Mouse (Mus musculus) gastrocnemius, postnatal 10 days (tissue): Measurements from ENCODE around the gene Foxn3. TPM values are rescaled to one million over a fixed set of nuclear protein-coding genes. Genes with fewer than 3 reads are reported as not detected.

ENCODE experiments used
- DNase-seq: peaks from one replicate; pipeline ENCODE4 v3.0.0; 2021; ENCODE audit warnings: mixed read lengths
- total RNA-seq, 2 experiments: library from RNA; stranded (reverse); gene quantifications; 2 replicates each; pipeline ENCODE4 v1.2.3; 2021

Gene Foxn3
- total RNA-seq, 2 experiments from 2014 or later, result 227 to 232 TPM

DNA sequence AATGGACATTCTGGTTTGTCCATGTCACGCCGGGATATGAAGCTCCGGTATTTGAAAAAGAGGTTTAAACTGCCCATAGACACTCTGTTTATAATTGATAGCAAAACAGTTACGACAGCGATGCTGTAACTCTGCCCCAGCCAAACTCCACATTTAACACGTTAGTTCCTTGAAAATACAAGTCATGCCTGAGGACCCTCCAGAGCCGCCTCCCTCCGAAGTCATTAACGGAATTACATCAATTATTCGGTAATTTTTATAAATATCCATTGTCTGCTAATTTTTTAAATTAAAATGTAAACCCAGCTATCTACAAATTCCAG is 554 bp downstream of the Foxn3 start:
- DNase-seq, result no peak

DNA sequence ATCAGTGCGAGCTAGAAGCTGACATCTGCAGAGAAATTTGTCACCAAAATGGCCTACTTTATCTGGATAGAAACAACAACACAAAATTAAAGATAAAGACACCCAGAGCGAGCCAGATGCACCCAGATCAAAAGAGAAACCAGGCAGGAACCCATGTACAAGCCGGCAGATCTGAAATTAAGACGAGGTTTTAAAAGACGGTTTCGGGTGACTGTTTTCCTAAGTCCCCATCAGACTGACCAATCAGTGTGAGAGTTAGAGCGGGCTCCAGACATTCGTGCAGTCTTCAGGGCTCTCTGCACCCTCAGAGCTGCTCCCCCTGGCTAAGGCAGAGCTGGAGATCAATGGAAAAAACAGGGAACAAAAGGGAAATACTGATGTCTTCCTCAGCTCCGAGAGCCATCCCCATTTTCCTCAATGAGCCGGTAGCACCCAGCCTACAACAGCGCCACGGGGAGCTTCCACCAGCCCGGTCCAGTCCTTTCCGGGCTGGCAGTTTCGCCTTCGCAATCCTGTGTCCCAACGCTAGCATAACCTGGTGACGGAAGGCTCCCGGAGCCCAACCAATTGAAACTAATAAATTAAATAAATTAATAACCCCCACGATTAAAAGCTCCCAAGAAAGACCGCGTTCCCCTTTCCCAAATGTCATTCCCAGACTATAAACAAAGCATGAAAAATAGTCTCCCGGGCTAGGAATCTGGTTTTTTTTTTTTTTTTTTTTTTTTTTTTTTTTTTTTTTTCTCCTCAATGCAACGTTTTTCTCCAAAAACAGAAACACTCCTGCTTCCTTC is 1.1 kb downstream of the Foxn3 start:
- DNase-seq, result peak; percentile 65

GRCm38 (mm10) chr12:99561333-99561766 is 2.0 kb downstream of the Foxn3 start:
- DNase-seq, result no peak

DNA sequence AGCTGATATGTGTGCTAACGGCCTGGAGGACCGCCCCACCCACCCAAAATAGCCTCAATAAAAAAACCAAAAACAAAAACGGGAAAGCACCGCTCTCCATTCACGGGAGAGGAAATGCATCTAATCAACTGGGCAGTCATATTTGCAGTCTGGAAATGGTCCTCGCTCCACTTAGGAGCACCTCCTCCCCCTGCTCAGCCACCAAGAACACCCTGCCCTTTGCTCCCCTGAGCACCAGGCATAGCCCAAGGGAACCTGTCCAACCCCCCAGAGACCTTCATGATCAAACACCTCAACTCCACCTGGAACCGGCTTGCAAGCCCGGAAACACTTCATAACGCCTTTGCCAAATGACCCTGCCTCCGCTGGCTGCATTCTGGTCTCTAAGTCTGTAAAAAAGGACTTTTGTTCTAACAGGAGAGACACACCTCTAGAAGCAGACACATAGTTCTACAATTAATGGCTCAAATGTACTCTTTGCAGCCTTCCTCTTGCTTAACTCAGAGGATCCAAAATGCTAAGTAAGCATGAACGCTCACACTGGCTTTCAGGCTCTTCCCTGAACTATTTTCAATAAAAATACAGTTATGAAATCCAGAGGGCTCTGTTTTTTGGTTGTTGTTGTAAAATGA is 2.6 kb downstream of the Foxn3 start:
- DNase-seq, result no peak

DNA sequence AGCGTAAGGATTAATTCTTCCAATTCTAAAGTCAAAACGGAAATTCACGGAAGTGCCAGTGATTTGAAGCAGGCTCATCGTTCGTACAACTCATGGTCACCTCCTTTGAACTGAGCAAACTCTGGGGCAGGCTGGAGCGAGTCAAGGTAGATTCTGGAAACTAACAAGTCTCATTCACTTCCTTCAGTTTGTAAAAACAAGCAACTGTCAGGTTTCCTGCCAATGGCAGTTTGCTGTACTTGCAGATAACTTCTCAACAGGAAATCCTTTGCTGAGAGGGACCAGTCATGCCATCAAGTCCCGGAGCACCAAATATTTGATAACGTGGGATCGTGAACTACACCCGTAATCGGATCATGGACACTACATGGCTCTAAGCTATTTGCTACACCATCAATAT is 3.9 kb downstream of the Foxn3 start:
- DNase-seq, result no peak

GRCm38 (mm10) chr12:99558476-99558875 is 4.9 kb downstream of the Foxn3 start:
- DNase-seq, result no peak

DNA sequence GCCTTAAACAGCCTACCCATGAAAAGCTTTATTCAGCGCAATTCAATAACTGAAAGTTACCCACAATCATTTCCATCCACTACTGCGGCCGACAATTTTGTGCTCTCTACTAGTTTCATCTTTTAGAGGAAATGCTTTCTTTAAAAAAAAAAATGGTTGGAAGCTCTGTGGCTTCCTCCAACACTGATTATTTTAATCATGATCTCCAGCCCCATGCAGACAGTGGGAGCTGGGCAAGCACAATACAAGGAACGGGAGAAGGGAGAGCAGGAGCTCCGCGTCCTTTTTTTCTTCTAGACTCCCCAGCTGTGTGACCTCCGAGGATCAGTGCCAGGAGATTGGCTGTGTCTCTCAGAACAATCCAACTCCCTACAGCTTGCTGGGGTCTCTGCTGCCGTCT is 5.9 kb downstream of the Foxn3 start:
- no peak for DNase-seq

- DNase-seq, result no peak
Observed at GRCm38 (mm10) chr12:99550629-99551028, 12.8 kb downstream of the Foxn3 start.

DNA sequence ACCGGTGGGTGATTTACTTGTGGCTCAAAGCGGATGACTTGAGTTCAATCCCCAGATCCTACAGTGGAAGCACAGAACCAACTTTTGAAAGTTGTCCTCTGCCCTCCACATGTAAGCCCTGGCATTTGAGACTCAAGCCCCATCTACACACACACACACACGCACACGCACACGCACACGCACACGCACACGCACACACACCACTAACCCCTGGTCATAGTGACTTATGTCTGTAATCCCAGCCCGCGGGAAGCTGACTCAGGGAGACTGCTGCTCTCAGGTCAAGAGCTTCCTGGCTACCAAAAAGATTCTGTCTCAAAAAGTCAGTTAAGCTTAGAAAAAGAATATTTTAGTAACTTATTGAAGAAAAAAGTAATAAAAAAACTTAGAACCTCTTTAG is 13.6 kb downstream of the Foxn3 start:
- DNase-seq, result no peak

- DNase-seq, result no peak
Observed at GRCm38 (mm10) chr12:99548419-99548818, 15.0 kb downstream of the Foxn3 start.

DNA sequence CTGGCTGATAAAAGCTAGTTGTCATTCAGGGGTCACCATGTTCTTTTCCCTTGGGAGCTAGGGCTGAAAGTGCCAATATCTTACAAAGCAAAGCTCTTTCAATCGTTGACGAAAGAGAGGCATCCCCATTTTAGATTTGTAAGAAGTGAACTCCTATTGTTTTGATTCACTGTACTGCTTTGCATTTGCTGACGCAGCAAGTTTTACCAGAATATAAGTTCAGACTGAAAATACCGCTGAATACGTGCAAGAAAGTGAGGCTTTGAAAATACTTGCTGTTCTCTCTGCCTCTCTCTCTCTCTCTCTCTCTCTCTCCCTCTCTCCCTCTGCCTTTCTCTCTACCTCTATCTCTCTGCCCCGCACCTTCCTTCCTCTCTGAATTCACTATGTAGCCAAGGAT is 16.1 kb downstream of the Foxn3 start:
- DNase-seq, result no peak

- no peak for DNase-seq
Observed at GRCm38 (mm10) chr12:99545270-99545770, 18.1 kb downstream of the Foxn3 start.

GRCm38 (mm10) chr12:99544262-99545128 is 18.9 kb downstream of the Foxn3 start:
- DNase-seq, result no peak

GRCm38 (mm10) chr12:99543421-99544195 is 19.8 kb downstream of the Foxn3 start:
- no peak for DNase-seq

DNA sequence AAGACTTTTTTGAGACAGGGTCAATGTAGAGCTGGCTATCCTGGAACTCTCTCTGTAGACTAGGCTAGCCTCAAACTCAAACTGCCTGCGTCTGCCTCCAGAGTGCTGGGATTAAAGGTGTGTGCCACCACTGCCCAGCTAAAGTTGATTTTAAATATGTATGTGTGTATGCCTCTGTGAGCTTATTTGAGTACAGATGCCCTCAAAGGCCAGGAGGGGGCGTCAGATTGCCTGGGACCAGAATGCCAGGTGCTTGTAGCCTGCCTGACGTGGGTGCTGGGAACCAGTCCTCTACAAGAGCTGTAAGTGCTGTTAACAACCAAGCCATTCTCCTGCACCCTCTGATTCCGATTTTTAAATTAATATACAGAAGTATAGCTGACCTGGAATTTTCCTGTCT is 23.2 kb downstream of the Foxn3 start:
- DNase-seq, result no peak

- DNase-seq, result no peak
Observed at GRCm38 (mm10) chr12:99537316-99537715, 26.1 kb downstream of the Foxn3 start.

- DNase-seq, result no peak
Observed at GRCm38 (mm10) chr12:99536426-99536825, 27.0 kb downstream of the Foxn3 start.

DNA sequence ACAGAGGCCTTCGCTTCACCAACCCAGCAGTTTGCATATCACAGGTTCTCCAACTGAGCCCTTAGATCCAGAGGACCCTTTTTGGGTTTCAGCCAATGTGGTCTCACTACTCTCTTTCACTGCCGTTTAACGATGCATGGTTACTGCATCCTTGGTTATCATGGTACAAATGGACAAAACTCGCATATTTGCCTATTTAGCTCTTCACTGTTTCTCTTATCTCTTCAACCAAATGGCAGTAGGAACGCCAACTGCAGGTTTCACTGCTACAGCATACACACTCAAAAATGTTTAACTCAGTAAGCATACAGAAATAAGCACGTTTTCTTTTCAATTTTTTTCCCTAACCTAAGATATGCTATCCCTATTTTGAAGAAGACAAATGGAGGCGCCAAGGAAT is 31.0 kb downstream of the Foxn3 start:
- no peak for DNase-seq

DNA sequence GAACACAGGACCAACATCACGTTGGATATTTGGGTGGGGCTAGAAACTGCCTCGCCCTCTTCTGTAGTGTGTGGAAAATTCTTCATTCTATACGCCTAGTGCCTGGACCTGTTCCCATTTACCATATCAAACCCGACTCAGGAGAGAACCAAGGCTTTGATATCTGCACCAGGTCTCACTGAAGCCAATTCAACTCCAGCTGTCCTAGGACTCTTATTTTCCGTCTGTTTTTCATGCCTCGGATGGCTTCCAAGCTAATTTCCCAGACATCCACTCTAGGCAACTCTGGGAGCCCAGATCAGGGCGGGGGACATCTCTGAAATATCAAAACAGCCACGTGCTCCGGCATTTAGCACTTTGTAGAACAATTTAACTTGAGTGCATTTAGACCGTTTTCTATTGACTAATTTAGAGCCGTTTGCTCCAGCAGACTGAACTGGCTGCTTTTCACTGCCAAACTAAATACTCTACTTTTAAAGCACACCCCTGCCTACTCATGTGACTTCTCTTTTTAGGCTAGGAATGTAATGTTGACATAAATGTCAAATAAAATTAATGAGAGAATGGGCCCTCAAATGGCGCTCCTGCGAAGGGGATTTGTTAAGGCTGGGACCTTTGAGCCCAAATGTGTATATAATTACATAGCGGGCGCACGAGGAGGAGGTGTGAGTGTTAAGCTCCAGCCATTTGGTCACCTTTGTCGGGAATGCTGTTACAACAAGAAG is 33.5 kb downstream of the Foxn3 start:
- DNase-seq, result no peak

GRCm38 (mm10) chr12:99528958-99529357 is 34.4 kb downstream of the Foxn3 start:
- no peak for DNase-seq

- DNase-seq, result no peak
Observed at GRCm38 (mm10) chr12:99527452-99527851, 35.9 kb downstream of the Foxn3 start.
